Mouse (Mus musculus) stomach, adult 2 months (tissue): ENCODE data around the gene Vmn1r94. TPM values are rescaled to one million over a fixed set of nuclear protein-coding genes. Genes with fewer than 3 reads are reported as not detected.

Source experiments
- polyA plus RNA-seq: library from polyadenylated mRNA; depleted of rRNA; stranded (reverse); fragments of >200 nt; gene quantifications from 2 replicates; pipeline ENCODE4 v1.2.3, GENCODE M21; 2012; rRNA removed

The Vmn1r94 gene
- not detected in 2 replicates for polyA plus RNA-seq

DNA sequence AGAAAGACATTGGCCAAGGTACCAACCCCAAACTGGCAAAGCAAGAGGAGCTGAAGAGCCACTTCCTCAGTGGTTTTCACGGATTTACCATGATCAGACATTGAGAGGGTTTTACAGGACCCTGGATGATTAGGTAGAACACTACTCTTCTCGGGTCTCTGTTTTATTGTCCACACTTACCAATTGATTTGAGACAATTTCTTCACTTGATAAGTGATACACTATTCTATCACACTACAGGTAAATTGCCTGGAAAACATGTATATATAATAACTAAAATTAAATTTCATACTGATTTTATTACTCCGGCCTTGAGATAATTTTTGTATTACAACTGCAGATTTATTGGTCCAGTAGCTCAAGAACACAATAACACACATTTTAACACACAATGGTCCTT lies at the start of gene Vmn1r94:
Gene Vmn1r94 (minus strand): TSS at position 101 of the 400 bp plus-strand sequence.

DNA sequence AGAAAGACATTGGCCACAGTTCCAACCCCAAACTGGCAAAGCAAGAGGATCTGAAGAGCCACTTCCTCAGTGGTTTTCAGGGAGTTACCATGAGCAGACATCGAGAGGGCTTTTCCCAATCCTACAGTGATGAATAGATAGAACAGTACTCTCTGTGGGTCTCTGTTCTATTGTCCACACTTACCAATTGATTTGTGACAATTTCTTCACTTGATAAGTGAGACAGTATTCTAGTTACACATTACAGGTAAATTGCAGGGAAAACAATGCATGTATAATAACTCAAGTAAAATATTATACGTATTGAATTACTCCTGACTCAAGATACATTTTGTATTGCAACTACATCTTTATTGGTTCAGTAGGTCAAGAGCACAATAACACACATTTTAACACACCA lies 37.3 kb upstream of the Vmn1r94 start, which contains the start of gene Gm6164:
Gene Gm6164 (minus strand): TSS at position 101 of the 400 bp plus-strand sequence.

DNA sequence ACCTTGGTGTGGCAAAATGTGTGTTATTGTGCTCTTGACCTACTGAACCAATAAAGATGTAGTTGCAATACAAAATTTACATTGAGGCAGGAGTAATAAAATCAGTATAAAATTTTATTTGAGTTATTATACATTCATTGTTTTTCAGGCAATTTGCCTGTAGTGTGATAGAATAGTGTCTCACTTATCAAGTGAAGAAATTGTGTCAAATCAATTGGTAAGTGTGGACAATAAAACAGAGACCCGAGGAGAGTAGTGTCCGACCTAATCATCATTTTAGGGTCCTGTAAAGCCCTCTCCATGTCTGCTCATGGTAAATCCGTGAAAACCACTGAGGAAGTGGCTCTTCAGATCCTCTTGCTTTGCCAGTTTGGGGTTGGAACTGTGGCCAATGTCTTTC lies 25.2 kb upstream of the Vmn1r94 start, which contains the start of gene Vmn1r95:
Gene Vmn1r95 (plus strand): TSS at position 301 of the 400 bp plus-strand sequence.

DNA sequence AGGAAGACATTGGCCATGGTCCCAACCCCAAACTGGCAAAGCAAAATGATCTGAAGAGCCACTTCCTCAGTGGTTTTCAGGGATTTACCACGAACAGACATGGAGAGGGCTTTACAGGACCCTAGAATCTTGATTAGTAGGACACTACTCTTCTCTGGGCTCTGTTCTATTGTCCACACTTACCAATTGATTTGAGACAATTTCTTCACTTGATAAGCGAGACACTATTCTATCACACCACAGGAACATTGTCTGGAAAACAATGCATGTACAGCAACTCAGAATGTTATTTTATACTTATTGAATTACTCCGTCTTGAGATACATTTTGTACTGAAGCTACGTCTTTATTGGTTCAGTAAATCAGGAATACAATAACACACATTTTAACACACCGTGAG lies 29.2 kb downstream of the Vmn1r94 start, which contains the start of gene Vmn1r93:
Gene Vmn1r93 (minus strand): TSS at position 101 of the 400 bp plus-strand sequence.

DNA sequence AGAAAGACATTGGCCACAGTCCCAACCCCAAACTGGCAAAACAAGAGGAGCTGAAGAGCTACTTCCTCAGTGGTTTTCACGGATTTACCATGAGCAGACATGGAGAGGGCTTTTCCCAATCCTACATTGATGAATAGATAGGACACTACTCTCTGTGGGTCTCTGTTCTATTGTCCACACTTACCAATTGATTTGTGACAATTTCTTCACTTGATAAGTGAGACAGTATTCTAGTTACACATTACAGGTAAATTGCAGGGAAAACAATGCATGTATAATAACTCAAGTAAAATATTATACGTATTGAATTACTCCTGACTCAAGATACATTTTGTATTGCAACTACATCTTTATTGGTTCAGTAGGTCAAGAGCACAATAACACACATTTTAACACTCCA lies 45.7 kb downstream of the Vmn1r94 start, which contains the start of gene Gm16442:
Gene Gm16442 (minus strand): TSS at position 101 of the 400 bp plus-strand sequence.

Other genes with a start within 250 kb of the Vmn1r94 start
- gene Pvr, start 247.2 kb downstream of the Vmn1r94 start, polyA plus RNA-seq, result 2.3 and 3.4 TPM in 2 replicates
- gene Igsf23, start 217.6 kb downstream of the Vmn1r94 start, polyA plus RNA-seq, result 11.7 and 16.6 TPM in 2 replicates
- gene Ceacam20, start 203.0 kb downstream of the Vmn1r94 start, polyA plus RNA-seq, result 0.06 TPM in 1 of 2 replicates, not detected in the other
- not detected in 2 replicates for gene Nlrp9b, start 176.9 kb downstream of the Vmn1r94 start, polyA plus RNA-seq
- not detected in 2 replicates for gene Vmn1r91, start 68.7 kb downstream of the Vmn1r94 start, polyA plus RNA-seq
- gene Gm16442, start 45.8 kb downstream of the Vmn1r94 start, polyA plus RNA-seq, result not detected in 2 replicates
- not detected in 2 replicates for gene Vmn1r93, start 29.3 kb downstream of the Vmn1r94 start, polyA plus RNA-seq
- not detected in 2 replicates for gene Vmn1r95, start 25.3 kb upstream of the Vmn1r94 start, polyA plus RNA-seq
- not detected in 2 replicates for gene Gm6164, start 37.2 kb upstream of the Vmn1r94 start, polyA plus RNA-seq
- not detected in 2 replicates for gene Gm4498, start 65.5 kb upstream of the Vmn1r94 start, polyA plus RNA-seq
- gene Gm5890, start 94.5 kb upstream of the Vmn1r94 start, polyA plus RNA-seq, result not detected in 2 replicates
- gene Gm4133, start 165.7 kb upstream of the Vmn1r94 start, polyA plus RNA-seq, result not detected in 2 replicates
- not detected in 2 replicates for gene Gm5728, start 207.0 kb upstream of the Vmn1r94 start, polyA plus RNA-seq
- not detected in 2 replicates for gene Vmn1r100, start 249.6 kb upstream of the Vmn1r94 start, polyA plus RNA-seq